In genomic region chr5:15935831-15936710, GRCm38 (mm10) we compare ENCODE assay signal across 9 mouse cellular contexts. TPM values are rescaled to one million over a fixed set of nuclear protein-coding genes. Genes with fewer than 3 reads are reported as not detected.
A peak's percentile ranks its signal among the peaks of the same experiment; 100 is the strongest.
DNase-seq lines count a peak whose midpoint lies in the region; ATAC-seq and TF ChIP-seq lines count a peak whose summit lies in the region.
"Had no signal": no experiment of that assay in that cellular context is flagged by ENCODE, and none has a peak within 500 bp of the region (broad histone marks: within the 10 kb centered on the region; RNA-seq: fewer than 3 reads in every experiment).

No protein-coding gene starts in this region.

- H3K9me3 ChIP-seq in hindbrain, postnatal 0 days (ENCODE audit: low read length) = no peaks in the 10 kb centered on the region
- H3K9me3 ChIP-seq in neural tube, embryonic 15.5 days (replicated peaks) = no peaks in the 10 kb centered on the region

- peak overlapping the region; percentile 67 for H3K4me3 ChIP-seq in hindbrain, postnatal 0 days (ENCODE audit: low read length)
- H3K4me3 ChIP-seq in neural tube, embryonic 15.5 days (replicated peaks) = peak overlapping the region; percentile 62

- H3K27ac ChIP-seq in hindbrain, postnatal 0 days = peak overlapping the region; percentile 95
- H3K27ac ChIP-seq in neural tube, embryonic 15.5 days (replicated peaks) = peak overlapping the region; percentile 96

- peaks cover 8% of the 10 kb centered on the region; the same call in 1 of the 2 replicates for H3K4me1 ChIP-seq in hindbrain, postnatal 0 days (ENCODE audit: insufficient read depth, low read length)
- H3K4me1 ChIP-seq in neural tube, embryonic 15.5 days = peaks cover 14% of the 10 kb centered on the region

- peak; percentile 18 to 47 for DNase-seq in frontal cortex, postnatal 36 days (ENCODE audit: low spot score in 2 of 2)
- no peak for DNase-seq in frontal cortex, postnatal 10 days (ENCODE audit: low spot score in 2 of 2)
- DNase-seq in 3T3-L1 (ENCODE audit: low read depth, low spot score) = peak; percentile 10
- peak; percentile 50 for DNase-seq in embryo, embryonic 10.5 days (ENCODE audit: low spot score)
- DNase-seq in hindbrain, postnatal 0 days (ENCODE audit: low spot score) = peak; percentile 21
- no peak for DNase-seq in spleen, adult 12 weeks (ENCODE audit: low spot score)

- TF ChIP-seq CTCF in hindbrain, postnatal 0 days (IDR thresholded peaks at IDR 0.05; ENCODE audit: low read depth) = no peak

- H3K36me3 ChIP-seq in hindbrain, postnatal 0 days (ENCODE audit: insufficient read depth, low read length) = no peaks in the 10 kb centered on the region
- H3K36me3 ChIP-seq in neural tube, embryonic 15.5 days = no peaks in the 10 kb centered on the region

- peak overlapping the region; percentile 81 for H3K9ac ChIP-seq in hindbrain, postnatal 0 days (replicated peaks; ENCODE audit: low read length)
- H3K9ac ChIP-seq in neural tube, embryonic 15.5 days (replicated peaks) = peak overlapping the region; percentile 80

- peak overlapping the region; percentile 65 for H3K4me2 ChIP-seq in hindbrain, postnatal 0 days (ENCODE audit: low read depth, low read length)
- peak overlapping the region; percentile 75 for H3K4me2 ChIP-seq in neural tube, embryonic 15.5 days

- H3K27me3 ChIP-seq in hindbrain, postnatal 0 days (ENCODE audit: insufficient read depth, low read length) = peaks cover 4% of the 10 kb centered on the region; the same call in 1 of the 2 replicates
- H3K27me3 ChIP-seq in neural tube, embryonic 15.5 days (replicated peaks) = 0 out of 2 replicates have a peak, but pooled peaks cover 9% of the 10 kb centered on the region
- H3K27me3 ChIP-seq: CH12.LX had no signal

- no peak for ATAC-seq in hindbrain, postnatal 0 days
- peak; percentile 30; the same call in 1 of the 2 replicates for ATAC-seq in neural tube, embryonic 15.5 days (ENCODE audit: low FRiP score)
- no peak for ATAC-seq in inflammation-experienced regulatory T-cells, adult 6 months

- 21% methylated on average over 14 of the region's 14 CpGs for WGBS in hindbrain, postnatal 0 days
- 15% methylated on average over 14 of the region's 14 CpGs for WGBS in neural tube, embryonic 15.5 days

RNA-seq across cellular contexts. Expression of gene Cacna2d1, which starts 1.6 kb away (rescaled TPM):
- total RNA-seq in hindbrain, postnatal 0 days (2014; rRNA removed) = 58.8 and 67.6 TPM in 2 replicates
- 36.3 and 36.5 TPM in 2 replicates for polyA plus RNA-seq in hindbrain, postnatal 0 days (2015; fragmentation: Nextera tagmentation; extraction: Ambion mirVana)
- 30.1 and 32.8 TPM in 2 replicates for polyA plus RNA-seq in neural tube, embryonic 15.5 days (2015; fragmentation: Nextera tagmentation; extraction: Ambion mirVana)
- polyA plus RNA-seq in inflammation-experienced regulatory T-cells, adult 6 months (2017; shearing (Covaris generic)) = not detected

Comparison
In these comparisons a context has a peak if more than half of its experiments do, and no peak if none do; other contexts are left out.
1. DNase-seq: peak in frontal cortex, postnatal 36 days (2 of 2), 3T3-L1 (single experiment), embryo, embryonic 10.5 days (single experiment) and hindbrain, postnatal 0 days (single experiment); none in frontal cortex, postnatal 10 days (0 of 2) and spleen, adult 12 weeks (single experiment).
2. RNA of gene Cacna2d1, which starts 1.6 kb away (polyA plus RNA-seq): 36.3 to 36.5 TPM in hindbrain, postnatal 0 days and 30.1 to 32.8 TPM in neural tube, embryonic 15.5 days; not detected in inflammation-experienced regulatory T-cells, adult 6 months; every median in the first group is over 10 times any median in the second.